Mouse (Mus musculus): ENCODE measurements around the gene Opcml.

- TF ChIP-seq CTCF (IDR thresholded peaks at IDR 0.05; ENCODE audit: borderline replicate concordance, insufficient read depth, low read depth, low read length) (no peak), POLR2A (IDR thresholded peaks at IDR 0.05; ENCODE audit: borderline replicate concordance, insufficient read depth, low read length) (no peak)
Measured at GRCm38 (mm10) chr9:27822681-27823080, 32.1 kb downstream of the Opcml start.

Measured in cerebellum, adult 2 months (tissue).